Mouse (Mus musculus): ENCODE measurements around the gene Ehd3. TPM values are rescaled to one million over a fixed set of nuclear protein-coding genes. Genes with fewer than 3 reads are reported as not detected.

Ehd3 gene
- polyA plus RNA-seq, 1 experiment = not detected

DNA sequence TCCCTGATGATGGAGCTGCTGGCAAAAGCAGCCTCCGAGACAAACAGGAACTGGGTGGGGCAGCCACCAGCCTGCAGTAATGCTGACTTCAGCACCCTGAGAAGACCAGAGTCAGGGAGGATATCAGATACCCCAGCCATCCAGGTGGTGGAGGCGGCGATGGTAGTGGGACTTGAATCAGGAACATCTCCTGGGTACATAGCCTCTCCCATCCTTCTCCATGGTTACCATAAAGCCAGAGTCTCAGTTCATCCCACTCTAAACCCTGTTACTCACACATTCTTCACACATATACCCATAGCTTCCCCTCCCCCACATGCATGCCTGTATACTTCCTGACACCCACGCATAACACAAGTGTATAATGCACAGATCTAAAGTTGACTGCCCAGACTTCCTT, 18.3 kb downstream of the Ehd3 start:
- no peak overlapping the region for H3K27ac ChIP-seq (ENCODE audit: insufficient read depth, low read depth, low read length)
- no peak overlapping the region for H3K4me3 ChIP-seq (ENCODE audit: insufficient read depth, low read depth, low read length)
- no peak for TF ChIP-seq CTCF (IDR thresholded peaks at IDR 0.05; ENCODE audit: insufficient read depth, low read depth, low read length)
- TF ChIP-seq POLR2A (IDR thresholded peaks at IDR 0.05; ENCODE audit: insufficient read depth, low read depth, low read length) = no peak
- H3K4me1 ChIP-seq (ENCODE audit: control insufficient read depth, insufficient read depth, low read length) = peaks cover 14% of the 10 kb centered on the region
- WGBS = 81% methylated on average over 4 of the region's 4 CpGs

DNA sequence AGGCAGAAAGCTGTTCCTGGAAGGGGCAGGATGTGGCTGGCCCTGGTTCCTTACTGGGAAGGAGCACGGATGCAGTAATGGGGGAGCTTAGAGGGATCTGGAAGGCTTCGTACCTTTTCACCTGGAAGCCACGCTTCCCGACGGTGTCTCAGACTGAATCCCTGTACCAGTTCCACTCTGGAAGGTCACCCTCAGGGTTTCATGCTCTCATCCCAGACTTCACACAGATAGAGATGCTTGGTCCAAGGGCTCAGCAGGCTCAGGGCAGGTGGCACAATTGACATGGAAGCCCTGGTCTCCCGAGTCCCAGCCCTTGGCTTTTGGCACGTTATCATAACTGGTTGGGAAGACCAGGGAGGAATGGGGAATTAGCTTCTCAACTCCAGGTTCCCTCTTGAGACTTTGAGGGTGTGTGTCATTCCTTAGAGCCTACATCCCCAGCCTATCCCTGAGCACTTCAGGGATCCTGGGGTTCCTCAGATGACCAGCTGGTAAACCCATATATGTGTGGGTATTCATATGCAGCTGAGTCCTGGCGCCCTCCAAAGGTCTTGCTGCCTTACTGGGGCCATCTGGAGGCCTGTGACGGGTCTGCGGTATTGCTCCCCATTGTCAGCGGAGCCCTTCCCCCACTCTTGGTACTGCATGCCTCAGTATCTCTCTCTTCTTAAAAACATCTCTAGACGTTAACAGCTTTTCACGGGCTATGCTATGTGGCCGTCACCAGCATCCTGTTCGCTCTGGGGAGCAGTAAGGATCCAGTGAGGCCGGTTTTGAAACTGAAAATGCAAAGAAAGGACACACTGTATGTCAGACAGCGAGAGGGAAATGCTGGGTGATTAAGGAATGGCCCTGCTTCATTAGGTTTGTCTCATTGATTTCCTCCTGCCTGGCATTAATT, 19.4 kb downstream of the Ehd3 start:
- Histone ChIP-seq H3K27ac (ENCODE audit: insufficient read depth, low read depth, low read length) (no peak overlapping the region), H3K4me3 (ENCODE audit: insufficient read depth, low read depth, low read length) (no peak overlapping the region), H3K4me1 (ENCODE audit: control insufficient read depth, insufficient read depth, low read length) (peaks cover 14% of the 10 kb centered on the region)
- no peak for TF ChIP-seq POLR2A (IDR thresholded peaks at IDR 0.05; ENCODE audit: insufficient read depth, low read depth, low read length)
- no peak for TF ChIP-seq CTCF (IDR thresholded peaks at IDR 0.05; ENCODE audit: insufficient read depth, low read depth, low read length)
- 78% methylated on average over 17 of the region's 17 CpGs for WGBS

DNA sequence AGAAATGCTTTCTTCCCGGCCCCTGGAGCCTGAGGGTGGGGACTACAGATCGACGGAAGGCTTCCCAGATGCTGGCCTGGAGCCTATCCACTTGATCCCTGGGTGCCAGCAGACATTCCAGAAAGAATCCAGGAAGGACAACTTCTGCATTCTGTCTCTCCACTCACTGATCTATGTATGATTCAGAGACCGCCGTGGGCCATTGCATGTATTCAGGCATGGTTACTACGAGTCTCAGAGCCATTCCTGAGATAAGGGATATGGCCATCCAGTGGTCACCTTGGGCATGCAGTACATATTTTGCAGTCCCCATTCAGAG, 20.0 kb downstream of the Ehd3 start:
- 60% methylated on average over 6 of the region's 6 CpGs for WGBS
- TF ChIP-seq CTCF (IDR thresholded peaks at IDR 0.05; ENCODE audit: insufficient read depth, low read depth, low read length) (no peak), POLR2A (IDR thresholded peaks at IDR 0.05; ENCODE audit: insufficient read depth, low read depth, low read length) (no peak)
- Histone ChIP-seq H3K4me1 (ENCODE audit: control insufficient read depth, insufficient read depth, low read length) (peaks cover 11% of the 10 kb centered on the region), H3K4me3 (ENCODE audit: insufficient read depth, low read depth, low read length) (no peak overlapping the region), H3K27ac (ENCODE audit: insufficient read depth, low read depth, low read length) (no peak overlapping the region)

DNA sequence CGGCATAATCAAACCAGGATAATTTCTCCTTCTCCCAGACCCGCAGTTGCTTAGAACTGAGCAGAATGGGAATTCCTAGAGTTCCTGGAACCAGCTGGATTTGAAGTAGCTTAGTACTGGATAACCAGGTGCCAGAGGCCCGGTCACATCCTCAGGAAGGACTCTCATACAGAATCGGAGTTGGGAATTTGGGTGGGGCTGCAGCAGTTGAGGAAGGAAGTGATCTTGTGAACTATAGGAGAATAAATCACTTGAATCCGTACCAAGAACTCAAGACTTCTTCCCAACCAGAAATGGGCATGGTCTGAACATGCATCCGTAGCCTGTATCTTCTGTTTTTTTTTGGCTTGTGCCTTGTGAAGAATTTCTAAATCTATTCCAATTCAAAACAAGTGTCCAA, 22.2 kb downstream of the Ehd3 start:
- peaks cover 5% of the 10 kb centered on the region for H3K4me1 ChIP-seq (ENCODE audit: control insufficient read depth, insufficient read depth, low read length)
- WGBS = 94% methylated on average over 6 of the region's 6 CpGs
- no peak overlapping the region for H3K27ac ChIP-seq (ENCODE audit: insufficient read depth, low read depth, low read length)
- no peak overlapping the region for H3K4me3 ChIP-seq (ENCODE audit: insufficient read depth, low read depth, low read length)
- TF ChIP-seq CTCF (IDR thresholded peaks at IDR 0.05; ENCODE audit: insufficient read depth, low read depth, low read length) (no peak), POLR2A (IDR thresholded peaks at IDR 0.05; ENCODE audit: insufficient read depth, low read depth, low read length) (no peak)

DNA sequence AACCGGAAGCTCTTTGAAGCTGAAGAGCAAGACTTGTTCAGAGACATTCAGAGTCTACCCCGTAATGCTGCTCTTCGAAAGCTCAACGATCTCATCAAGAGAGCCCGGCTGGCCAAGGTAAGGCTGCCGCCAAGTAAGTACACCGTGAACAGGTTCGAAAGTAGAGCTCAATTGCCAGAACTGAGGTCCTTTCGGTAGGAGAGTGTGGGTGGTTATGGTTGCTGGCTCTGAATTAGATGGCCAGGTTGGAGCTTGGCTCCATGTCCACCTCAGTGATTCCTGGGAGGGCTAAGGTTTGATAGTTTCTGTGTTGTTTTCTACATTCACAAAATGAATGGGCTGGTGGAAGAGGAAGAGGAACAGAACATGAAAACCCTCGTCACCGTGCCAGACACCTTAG, 23.5 kb downstream of the Ehd3 start:
- WGBS = 98% methylated on average over 11 of the region's 11 CpGs
- no peak overlapping the region for H3K4me3 ChIP-seq (ENCODE audit: insufficient read depth, low read depth, low read length)
- no peak overlapping the region for H3K27ac ChIP-seq (ENCODE audit: insufficient read depth, low read depth, low read length)
- H3K4me1 ChIP-seq (ENCODE audit: control insufficient read depth, insufficient read depth, low read length) = no peaks in the 10 kb centered on the region
- no peak for TF ChIP-seq POLR2A (IDR thresholded peaks at IDR 0.05; ENCODE audit: insufficient read depth, low read depth, low read length)
- no peak for TF ChIP-seq CTCF (IDR thresholded peaks at IDR 0.05; ENCODE audit: insufficient read depth, low read depth, low read length)

DNA sequence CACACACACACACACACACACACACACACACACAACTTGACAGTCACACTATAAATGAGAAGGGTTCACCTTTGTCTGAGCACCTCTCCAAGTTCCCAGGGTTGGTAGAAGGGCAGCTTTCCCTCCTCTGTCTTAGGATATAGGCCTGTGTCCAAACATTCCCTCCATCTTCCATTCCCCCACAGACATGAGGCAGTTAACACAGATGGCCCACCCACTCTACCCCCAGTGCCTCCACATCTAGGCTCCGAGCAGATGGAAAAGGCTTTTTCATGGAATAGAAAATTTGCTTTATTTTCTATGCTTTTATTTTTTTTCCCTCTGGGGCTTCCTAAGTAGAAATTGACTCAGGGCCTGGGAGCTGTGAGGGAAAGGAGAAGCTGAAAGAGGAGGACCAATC, 26.6 kb downstream of the Ehd3 start:
- no peak overlapping the region for H3K27ac ChIP-seq (ENCODE audit: insufficient read depth, low read depth, low read length)
- no peaks in the 10 kb centered on the region for H3K4me1 ChIP-seq (ENCODE audit: control insufficient read depth, insufficient read depth, low read length)
- WGBS = 81% methylated on average over 1 of the region's 1 CpGs
- no peak for TF ChIP-seq CTCF (IDR thresholded peaks at IDR 0.05; ENCODE audit: insufficient read depth, low read depth, low read length)
- no peak for TF ChIP-seq POLR2A (IDR thresholded peaks at IDR 0.05; ENCODE audit: insufficient read depth, low read depth, low read length)
- H3K4me3 ChIP-seq (ENCODE audit: insufficient read depth, low read depth, low read length) = no peak overlapping the region

DNA sequence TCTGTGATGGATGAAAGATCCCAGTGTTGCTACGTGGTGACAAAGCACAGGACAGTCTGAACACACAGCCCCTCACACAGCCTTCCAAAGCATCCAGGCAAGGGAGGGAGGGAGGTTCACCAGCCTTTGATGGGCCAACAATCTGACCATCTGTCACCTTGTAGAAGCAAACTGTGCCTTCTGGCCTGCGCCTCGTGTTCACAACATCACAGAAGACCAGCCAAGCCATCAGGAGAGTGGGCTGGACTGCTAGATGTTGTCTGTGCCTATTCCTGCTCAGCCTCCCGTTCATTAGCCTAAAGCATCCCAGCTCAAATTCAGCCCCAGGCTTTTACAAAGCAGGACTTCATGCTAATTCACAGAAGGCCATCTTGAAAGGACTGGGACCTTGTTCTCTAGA, 27.5 kb downstream of the Ehd3 start:
- Histone ChIP-seq H3K4me1 (ENCODE audit: control insufficient read depth, insufficient read depth, low read length) (no peaks in the 10 kb centered on the region), H3K27ac (ENCODE audit: insufficient read depth, low read depth, low read length) (no peak overlapping the region), H3K4me3 (ENCODE audit: insufficient read depth, low read depth, low read length) (no peak overlapping the region)
- no peak for TF ChIP-seq POLR2A (IDR thresholded peaks at IDR 0.05; ENCODE audit: insufficient read depth, low read depth, low read length)
- TF ChIP-seq CTCF (IDR thresholded peaks at IDR 0.05; ENCODE audit: insufficient read depth, low read depth, low read length) = no peak
- WGBS = 77% methylated on average over 4 of the region's 4 CpGs

DNA sequence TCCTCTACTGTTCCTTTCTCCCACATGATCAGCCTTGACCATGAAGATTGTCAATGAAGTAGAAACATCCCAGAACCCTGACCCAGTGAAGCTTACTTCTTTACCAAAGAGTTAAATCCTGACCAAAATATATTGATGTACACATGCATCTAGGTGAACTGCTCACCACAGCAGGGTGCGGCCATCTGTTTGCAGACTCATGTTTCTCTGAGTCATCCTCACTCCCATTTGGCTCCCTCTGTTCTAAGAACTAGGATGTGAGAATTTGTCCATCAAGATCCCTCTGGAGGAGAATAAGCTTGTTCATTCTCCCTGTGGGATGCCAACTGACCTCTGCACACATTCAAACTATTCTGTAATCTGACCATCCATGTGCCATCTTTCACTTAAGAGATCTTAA, 29.0 kb downstream of the Ehd3 start:
- no peak overlapping the region for H3K4me3 ChIP-seq (ENCODE audit: insufficient read depth, low read depth, low read length)
- TF ChIP-seq POLR2A (IDR thresholded peaks at IDR 0.05; ENCODE audit: insufficient read depth, low read depth, low read length) (no peak), CTCF (IDR thresholded peaks at IDR 0.05; ENCODE audit: insufficient read depth, low read depth, low read length) (no peak)
- H3K4me1 ChIP-seq (ENCODE audit: control insufficient read depth, insufficient read depth, low read length) = no peaks in the 10 kb centered on the region
- 80% methylated on average over 1 of the region's 1 CpGs for WGBS
- no peak overlapping the region for H3K27ac ChIP-seq (ENCODE audit: insufficient read depth, low read depth, low read length)

DNA sequence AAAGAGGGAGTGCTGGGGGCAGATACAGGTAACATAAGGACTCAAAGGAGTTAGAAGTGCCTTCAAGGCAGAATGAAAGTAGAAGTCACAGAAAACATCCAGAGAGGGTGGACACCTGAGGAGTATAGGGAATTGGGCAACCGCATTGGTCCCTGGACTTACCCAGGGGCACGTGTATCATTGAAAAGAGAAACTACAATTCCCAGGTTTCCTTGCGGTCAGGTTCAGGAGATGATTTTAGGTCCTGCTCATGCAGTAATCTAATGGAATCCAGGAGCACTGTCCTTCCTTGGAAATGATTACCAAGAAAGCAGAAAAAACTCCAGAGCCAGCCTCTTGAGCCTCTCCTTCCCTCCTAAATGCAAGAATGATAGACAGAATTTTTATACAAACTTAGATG, 29.5 kb downstream of the Ehd3 start:
- Histone ChIP-seq H3K27ac (ENCODE audit: insufficient read depth, low read depth, low read length) (no peak overlapping the region), H3K4me3 (ENCODE audit: insufficient read depth, low read depth, low read length) (no peak overlapping the region), H3K4me1 (ENCODE audit: control insufficient read depth, insufficient read depth, low read length) (no peaks in the 10 kb centered on the region)
- TF ChIP-seq CTCF (IDR thresholded peaks at IDR 0.05; ENCODE audit: insufficient read depth, low read depth, low read length) (no peak), POLR2A (IDR thresholded peaks at IDR 0.05; ENCODE audit: insufficient read depth, low read depth, low read length) (no peak)
- 83% methylated on average over 3 of the region's 3 CpGs for WGBS

Measured in olfactory bulb, adult 2 months (tissue).